In genomic region chr3:133153629-133154028, GRCm38 (mm10) we compare ENCODE assay signal across 24 mouse cellular contexts.
"Had no signal": no experiment of that assay in that cellular context is flagged by ENCODE, and none has a peak within 500 bp of the region (broad histone marks: within the 10 kb centered on the region; RNA-seq: fewer than 3 reads in every experiment).

No protein-coding gene starts in this region.

- H3K4me2 ChIP-seq: heart, embryonic 12.5 days; hindbrain, embryonic 13.5 days; hindbrain, embryonic 15.5 days; limb, embryonic 13.5 days; limb, embryonic 15.5 days; liver, embryonic 12.5 days had no signal

- H3K36me3 ChIP-seq: heart, embryonic 10.5 days; heart, embryonic 12.5 days; hindbrain, embryonic 10.5 days; hindbrain, embryonic 13.5 days; hindbrain, embryonic 15.5 days; limb, embryonic 13.5 days; limb, embryonic 15.5 days; liver, embryonic 12.5 days had no signal

- H3K4me1 ChIP-seq: heart, embryonic 10.5 days; heart, embryonic 12.5 days; hindbrain, embryonic 13.5 days; hindbrain, embryonic 15.5 days; limb, embryonic 13.5 days; limb, embryonic 15.5 days; liver, embryonic 12.5 days had no signal

- H3K9ac ChIP-seq: heart, embryonic 12.5 days; hindbrain, embryonic 13.5 days; hindbrain, embryonic 15.5 days; limb, embryonic 13.5 days; limb, embryonic 15.5 days; liver, embryonic 12.5 days; liver, embryonic 14.5 days had no signal

- H3K4me3 ChIP-seq: heart, embryonic 10.5 days; heart, embryonic 12.5 days; hindbrain, embryonic 10.5 days; hindbrain, embryonic 13.5 days; hindbrain, embryonic 15.5 days; layer of hippocampus, adult 2 months; left cerebral cortex, adult 2 months; limb, embryonic 13.5 days; limb, embryonic 15.5 days; liver, embryonic 12.5 days had no signal

- H3K27me3 ChIP-seq: heart, embryonic 12.5 days; hindbrain, embryonic 13.5 days; hindbrain, embryonic 15.5 days; limb, embryonic 13.5 days; limb, embryonic 15.5 days; liver, embryonic 12.5 days had no signal

- ATAC-seq: hindbrain, postnatal 0 days; intestine, embryonic 16.5 days; liver, embryonic 12.5 days had no signal

- H3K9me3 ChIP-seq: heart, embryonic 10.5 days; heart, embryonic 12.5 days; hindbrain, embryonic 10.5 days; hindbrain, embryonic 13.5 days; hindbrain, embryonic 15.5 days; limb, embryonic 13.5 days; limb, embryonic 15.5 days; liver, embryonic 12.5 days had no signal

- DNase-seq: gastrocnemius, postnatal 14 days; gastrocnemius, postnatal 36 days; heart, adult 18-20 months; heart, postnatal 10 days; heart, postnatal 4 days; kidney, adult 11 months; kidney, adult 2 months; kidney, postnatal 10 days; kidney, postnatal 25 days; kidney, postnatal 4 days; left cerebral cortex, postnatal 4 days had no signal

- H3K27ac ChIP-seq: heart, embryonic 10.5 days; hindbrain, embryonic 10.5 days; hindbrain, embryonic 13.5 days; hindbrain, embryonic 15.5 days; hindbrain, postnatal 0 days; layer of hippocampus, adult 2 months; left cerebral cortex, adult 2 months; limb, embryonic 13.5 days; limb, embryonic 15.5 days; liver, embryonic 12.5 days; liver, embryonic 14.5 days had no signal
